Mouse (Mus musculus): ENCODE data around the gene Arhgef18. TPM values are rescaled to one million over a fixed set of nuclear protein-coding genes. Genes with fewer than 3 reads are reported as not detected.

The Arhgef18 gene
- polyA plus RNA-seq, 1 experiment from 2014 or later = 11.7 TPM

GRCm38 (mm10) chr8:3451992-3452391 lies 59.2 kb downstream of the Arhgef18 start:
- Histone ChIP-seq H3K36me3 (ENCODE audit: control insufficient read depth, insufficient read depth, low read length) (peaks cover 81% of the 10 kb centered on the region), H3K4me2 (replicated peaks; ENCODE audit: low read depth, low read length) (no peak overlapping the region), H3K27ac (ENCODE audit: low read depth, low read length) (no peak overlapping the region), H3K4me1 (ENCODE audit: control insufficient read depth, insufficient read depth, low read length) (no peaks in the 10 kb centered on the region), H3K9me3 (ENCODE audit: control insufficient read depth, low read length) (no peaks in the 10 kb centered on the region), H3K9ac (ENCODE audit: low read depth, low read length) (no peak overlapping the region), H3K4me3 (ENCODE audit: low read length) (no peak overlapping the region), H3K27me3 (ENCODE audit: control insufficient read depth, insufficient read depth, low read length) (no peaks in the 10 kb centered on the region)
- ATAC-seq (ENCODE audit: low FRiP score, low TSS enrichment) = no peak
- WGBS = 92% methylated on average over 25 of the region's 25 CpGs

GRCm38 (mm10) chr8:3463248-3463647 lies 70.4 kb downstream of the Arhgef18 start:
- H3K36me3 ChIP-seq (ENCODE audit: control insufficient read depth, insufficient read depth, low read length) = no peaks in the 10 kb centered on the region; the same call in 1 of the 2 replicates
- no peaks in the 10 kb centered on the region for H3K27me3 ChIP-seq (ENCODE audit: control insufficient read depth, insufficient read depth, low read length)
- no peak overlapping the region for H3K9ac ChIP-seq (ENCODE audit: low read depth, low read length)
- H3K27ac ChIP-seq (ENCODE audit: low read depth, low read length) = no peak overlapping the region
- no peak overlapping the region for H3K4me3 ChIP-seq (ENCODE audit: low read length)
- H3K4me2 ChIP-seq (replicated peaks; ENCODE audit: low read depth, low read length) = no peak overlapping the region
- WGBS = 78% methylated on average over 2 of the region's 2 CpGs
- H3K9me3 ChIP-seq (ENCODE audit: control insufficient read depth, low read length) = no peaks in the 10 kb centered on the region
- 0 out of 2 replicates have a peak, but pooled peaks cover 4% of the 10 kb centered on the region for H3K4me1 ChIP-seq (ENCODE audit: control insufficient read depth, insufficient read depth, low read length)
- ATAC-seq (ENCODE audit: low FRiP score, low TSS enrichment) = no peak

- 0 out of 2 replicates have a peak, but pooled peaks cover 4% of the 10 kb centered on the region for H3K4me1 ChIP-seq (ENCODE audit: control insufficient read depth, insufficient read depth, low read length)
- H3K27ac ChIP-seq (ENCODE audit: low read depth, low read length) = no peak overlapping the region
- H3K9me3 ChIP-seq (ENCODE audit: control insufficient read depth, low read length) = no peaks in the 10 kb centered on the region
- H3K4me2 ChIP-seq (replicated peaks; ENCODE audit: low read depth, low read length) = no peak overlapping the region
- no peaks in the 10 kb centered on the region for H3K27me3 ChIP-seq (ENCODE audit: control insufficient read depth, insufficient read depth, low read length)
- H3K4me3 ChIP-seq (ENCODE audit: low read length) = no peak overlapping the region
- no peaks in the 10 kb centered on the region for H3K36me3 ChIP-seq (ENCODE audit: control insufficient read depth, insufficient read depth, low read length)
- 50% methylated on average over 5 of the region's 5 CpGs for WGBS
- no peak overlapping the region for H3K9ac ChIP-seq (ENCODE audit: low read depth, low read length)
- peak; percentile 41; the same call in 1 of the 2 replicates for ATAC-seq (ENCODE audit: low FRiP score, low TSS enrichment)
Measured at GRCm38 (mm10) chr8:3464309-3464708, 71.5 kb downstream of the Arhgef18 start.

GRCm38 (mm10) chr8:3467006-3467885 lies 74.4 kb downstream of the Arhgef18 start, which contains the start of gene Pex11g:
TSS of gene Pex11g (minus strand) at chr8:3467680.
- 5% methylated on average over 32 of the region's 32 CpGs for WGBS
- Histone ChIP-seq H3K4me2 (replicated peaks; ENCODE audit: low read depth, low read length) (peak within 1 kb of the TSS; percentile 59), H3K27ac (ENCODE audit: low read depth, low read length) (peak within 1 kb of the TSS; percentile 69), H3K36me3 (ENCODE audit: control insufficient read depth, insufficient read depth, low read length) (no peaks in the 10 kb centered on the region), H3K4me1 (ENCODE audit: control insufficient read depth, insufficient read depth, low read length) (0 out of 2 replicates have a peak, but pooled peaks cover 4% of the 10 kb centered on the region), H3K9ac (ENCODE audit: low read depth, low read length) (peak within 1 kb of the TSS; percentile 66), H3K4me3 (ENCODE audit: low read length) (peak within 1 kb of the TSS; percentile 51), H3K9me3 (ENCODE audit: control insufficient read depth, low read length) (no peaks in the 10 kb centered on the region), H3K27me3 (ENCODE audit: control insufficient read depth, insufficient read depth, low read length) (no peaks in the 10 kb centered on the region)
- ATAC-seq (ENCODE audit: low FRiP score, low TSS enrichment) = peak; percentile 95

- Histone ChIP-seq H3K4me3 (ENCODE audit: low read length) (peak overlapping the region; percentile 51), H3K4me2 (replicated peaks; ENCODE audit: low read depth, low read length) (peak overlapping the region; percentile 59), H3K27ac (ENCODE audit: low read depth, low read length) (peak overlapping the region; percentile 69), H3K4me1 (ENCODE audit: control insufficient read depth, insufficient read depth, low read length) (0 out of 2 replicates have a peak, but pooled peaks cover 4% of the 10 kb centered on the region), H3K9ac (ENCODE audit: low read depth, low read length) (peak overlapping the region; percentile 66), H3K36me3 (ENCODE audit: control insufficient read depth, insufficient read depth, low read length) (no peaks in the 10 kb centered on the region), H3K27me3 (ENCODE audit: control insufficient read depth, insufficient read depth, low read length) (no peaks in the 10 kb centered on the region), H3K9me3 (ENCODE audit: control insufficient read depth, low read length) (no peaks in the 10 kb centered on the region)
- 57% methylated on average over 9 of the region's 9 CpGs for WGBS
- no peak for ATAC-seq (ENCODE audit: low FRiP score, low TSS enrichment)
Measured at GRCm38 (mm10) chr8:3467886-3468545, 75.2 kb downstream of the Arhgef18 start.

- WGBS = 97% methylated on average over 1 of the region's 1 CpGs
- no peak overlapping the region for H3K4me2 ChIP-seq (replicated peaks; ENCODE audit: low read depth, low read length)
- H3K9ac ChIP-seq (ENCODE audit: low read depth, low read length) = no peak overlapping the region
- no peak overlapping the region for H3K4me3 ChIP-seq (ENCODE audit: low read length)
- 0 out of 2 replicates have a peak, but pooled peaks cover 4% of the 10 kb centered on the region for H3K4me1 ChIP-seq (ENCODE audit: control insufficient read depth, insufficient read depth, low read length)
- H3K27me3 ChIP-seq (ENCODE audit: control insufficient read depth, insufficient read depth, low read length) = no peaks in the 10 kb centered on the region
- H3K9me3 ChIP-seq (ENCODE audit: control insufficient read depth, low read length) = no peaks in the 10 kb centered on the region
- H3K27ac ChIP-seq (ENCODE audit: low read depth, low read length) = no peak overlapping the region
- H3K36me3 ChIP-seq (ENCODE audit: control insufficient read depth, insufficient read depth, low read length) = no peaks in the 10 kb centered on the region
- ATAC-seq (ENCODE audit: low FRiP score, low TSS enrichment) = no peak
Measured at GRCm38 (mm10) chr8:3468838-3469237, 76.0 kb downstream of the Arhgef18 start.

- Histone ChIP-seq H3K36me3 (ENCODE audit: control insufficient read depth, insufficient read depth, low read length) (no peaks in the 10 kb centered on the region), H3K9me3 (ENCODE audit: control insufficient read depth, low read length) (no peaks in the 10 kb centered on the region), H3K27ac (ENCODE audit: low read depth, low read length) (no peak within 1 kb of the TSS), H3K4me1 (ENCODE audit: control insufficient read depth, insufficient read depth, low read length) (0 out of 2 replicates have a peak, but pooled peaks cover 4% of the 10 kb centered on the region), H3K4me3 (ENCODE audit: low read length) (no peak within 1 kb of the TSS), H3K4me2 (replicated peaks; ENCODE audit: low read depth, low read length) (no peak within 1 kb of the TSS), H3K27me3 (ENCODE audit: control insufficient read depth, insufficient read depth, low read length) (no peaks in the 10 kb centered on the region), H3K9ac (ENCODE audit: low read depth, low read length) (no peak within 1 kb of the TSS)
- no peak for ATAC-seq (ENCODE audit: low FRiP score, low TSS enrichment)
Measured at GRCm38 (mm10) chr8:3470562-3470961, 77.8 kb downstream of the Arhgef18 start, which contains the start of gene Tex45. TSS of gene Tex45 (plus strand) at chr8:3470862.

GRCm38 (mm10) chr8:3475715-3476429 lies 83.1 kb downstream of the Arhgef18 start:
- no peaks in the 10 kb centered on the region for H3K36me3 ChIP-seq (ENCODE audit: control insufficient read depth, insufficient read depth, low read length)
- no peak overlapping the region for H3K27ac ChIP-seq (ENCODE audit: low read depth, low read length)
- no peak for ATAC-seq (ENCODE audit: low FRiP score, low TSS enrichment)
- WGBS = 29% methylated on average over 37 of the region's 37 CpGs
- no peaks in the 10 kb centered on the region for H3K27me3 ChIP-seq (ENCODE audit: control insufficient read depth, insufficient read depth, low read length)
- H3K9me3 ChIP-seq (ENCODE audit: control insufficient read depth, low read length) = no peaks in the 10 kb centered on the region
- no peak overlapping the region for H3K9ac ChIP-seq (ENCODE audit: low read depth, low read length)
- H3K4me3 ChIP-seq (ENCODE audit: low read length) = peak overlapping the region; percentile 26
- H3K4me1 ChIP-seq (ENCODE audit: control insufficient read depth, insufficient read depth, low read length) = no peaks in the 10 kb centered on the region
- peak overlapping the region; percentile 43 for H3K4me2 ChIP-seq (replicated peaks; ENCODE audit: low read depth, low read length)

All from kidney, embryonic 14.5 days (tissue).